Mouse (Mus musculus) frontal cortex, postnatal 25 days (tissue): ENCODE measurements around the gene Rgs10.
A peak's percentile ranks its signal among the peaks of the same experiment; 100 is the strongest.

Source experiments
- DNase-seq, 2 experiments: peaks; one replicate each; pipeline ENCODE4 v3.0.0; 2022; ENCODE audit warnings: low spot score in 2 of 2

Gene Rgs10

GRCm38 (mm10) chr7:128417930-128418779 is at the start of gene Rgs10:
Gene Rgs10 (minus strand): TSS chr7:128418758.
- peak; percentile 12 to 21 for DNase-seq

GRCm38 (mm10) chr7:128462406-128462805 is 43.8 kb upstream of the Rgs10 start:
- DNase-seq: no peak

GRCm38 (mm10) chr7:128461285-128462215 is 43.0 kb upstream of the Rgs10 start, which contains the start of gene Tial1:
Gene Tial1 (minus strand): TSS chr7:128461717.
- peak; percentile 97 for DNase-seq

- DNase-seq: peak; percentile 16 to 28
Observed at GRCm38 (mm10) chr7:128460865-128461228, 42.3 kb upstream of the Rgs10 start.

GRCm38 (mm10) chr7:128460131-128460864 is 41.7 kb upstream of the Rgs10 start:
- peak; percentile 15 to 22 for DNase-seq

- no peak for DNase-seq
Observed at GRCm38 (mm10) chr7:128459791-128460130, 41.2 kb upstream of the Rgs10 start.

GRCm38 (mm10) chr7:128458011-128458410 is 39.5 kb upstream of the Rgs10 start:
- DNase-seq: no peak

GRCm38 (mm10) chr7:128452731-128453130 is 34.2 kb upstream of the Rgs10 start:
- no peak for DNase-seq

GRCm38 (mm10) chr7:128440584-128440983 is 22.0 kb upstream of the Rgs10 start:
- no peak for DNase-seq

GRCm38 (mm10) chr7:128439251-128439650 is 20.7 kb upstream of the Rgs10 start:
- DNase-seq: no peak

GRCm38 (mm10) chr7:128438131-128438530 is 19.6 kb upstream of the Rgs10 start:
- DNase-seq: no peak

GRCm38 (mm10) chr7:128433213-128433612 is 14.7 kb upstream of the Rgs10 start:
- DNase-seq: no peak

- DNase-seq: no peak
Observed at GRCm38 (mm10) chr7:128432574-128432973, 14.0 kb upstream of the Rgs10 start.

- no peak for DNase-seq
Observed at GRCm38 (mm10) chr7:128422491-128422890, 3.9 kb upstream of the Rgs10 start.

- DNase-seq: no peak
Observed at GRCm38 (mm10) chr7:128421701-128422100, 3.1 kb upstream of the Rgs10 start.

GRCm38 (mm10) chr7:128419690-128420089 is 1.1 kb upstream of the Rgs10 start:
- DNase-seq: no peak

- no peak for DNase-seq
Observed at GRCm38 (mm10) chr7:128417226-128417929, 1.2 kb downstream of the Rgs10 start.

GRCm38 (mm10) chr7:128416664-128417063 is 1.9 kb downstream of the Rgs10 start:
- no peak for DNase-seq

GRCm38 (mm10) chr7:128414433-128414832 is 4.1 kb downstream of the Rgs10 start:
- no peak for DNase-seq

- no peak for DNase-seq
Observed at GRCm38 (mm10) chr7:128412071-128412833, 6.3 kb downstream of the Rgs10 start.
